Mouse (Mus musculus): ENCODE measurements around the gene Usp49. TPM values are rescaled to one million over a fixed set of nuclear protein-coding genes. Genes with fewer than 3 reads are reported as not detected.
A peak's percentile ranks its signal among the peaks of the same experiment; 100 is the strongest.

Gene Usp49
- polyA plus RNA-seq, 1 experiment = 2.5 TPM

- TF ChIP-seq TCF12 (IDR thresholded peaks at IDR 0.05; ENCODE audit: insufficient read depth, poor library complexity, severe bottlenecking) (no peak), POLR2AphosphoS2 (IDR thresholded peaks at IDR 0.05; ENCODE audit: insufficient read length, low read depth) (no peak), MYOD1 (IDR thresholded peaks at IDR 0.05; ENCODE audit: control insufficient read depth in 1 of 3, insufficient read length in 2 of 3, low read depth in 2 of 3) (no peak), CEBPB (IDR thresholded peaks at IDR 0.05; ENCODE audit: insufficient read depth, poor library complexity, severe bottlenecking) (no peak), REST (IDR thresholded peaks at IDR 0.05; ENCODE audit: insufficient read depth, insufficient read length) (no peak), TCF3 (IDR thresholded peaks at IDR 0.05; ENCODE audit: insufficient read length, low read depth) (no peak), POLR2A (IDR thresholded peaks at IDR 0.05; ENCODE audit: insufficient read length, low read depth) (no peak), SRF (IDR thresholded peaks at IDR 0.05; ENCODE audit: control insufficient read depth, insufficient read length, low read depth) (no peak), MYOG (IDR thresholded peaks at IDR 0.05; ENCODE audit: control insufficient read depth in 1 of 3, insufficient read depth in 1 of 3, insufficient read length in 2 of 3, low read depth in 2 of 3) (no peak), E2F4 (IDR thresholded peaks at IDR 0.05; ENCODE audit: insufficient read depth) (no peak), USF1 (IDR thresholded peaks at IDR 0.05; ENCODE audit: low read depth) (no peak), MAX (IDR thresholded peaks at IDR 0.05; ENCODE audit: low read depth) (no peak)
- Histone ChIP-seq H3ac (ENCODE audit: control insufficient read depth, insufficient read length) (no peak overlapping the region), H3K4me3 (no peak overlapping the region), H3K27me3 (ENCODE audit: control insufficient read depth, insufficient read depth, insufficient read length) (no peaks in the 10 kb centered on the region), H3K36me3 (ENCODE audit: control insufficient read depth, insufficient read depth) (peaks cover 11% of the 10 kb centered on the region), H3K79me2 (ENCODE audit: control insufficient read depth, insufficient read depth) (peaks cover 15% of the 10 kb centered on the region), H3K4me2 (ENCODE audit: low read depth) (no peak overlapping the region)
Measured at GRCm38 (mm10) chr17:47682836-47683235, 52.3 kb downstream of the Usp49 start.

- peak; percentile 24 for TF ChIP-seq USF1 (IDR thresholded peaks at IDR 0.05; ENCODE audit: low read depth)
- TF ChIP-seq E2F4 (IDR thresholded peaks at IDR 0.05; ENCODE audit: insufficient read depth) = no peak
- TF ChIP-seq TCF3 (IDR thresholded peaks at IDR 0.05; ENCODE audit: insufficient read length, low read depth) = no peak
- peak in 1 of 3 experiments; percentile 3 for TF ChIP-seq MYOG (IDR thresholded peaks at IDR 0.05; ENCODE audit: control insufficient read depth in 1 of 3, insufficient read depth in 1 of 3, insufficient read length in 2 of 3, low read depth in 2 of 3)
- TF ChIP-seq MAX (IDR thresholded peaks at IDR 0.05; ENCODE audit: low read depth) = no peak
- no peak for TF ChIP-seq MYOD1 (IDR thresholded peaks at IDR 0.05; ENCODE audit: control insufficient read depth in 1 of 3, insufficient read length in 2 of 3, low read depth in 2 of 3)
- peak; percentile 94 for TF ChIP-seq POLR2AphosphoS2 (IDR thresholded peaks at IDR 0.05; ENCODE audit: insufficient read length, low read depth)
- TF ChIP-seq REST (IDR thresholded peaks at IDR 0.05; ENCODE audit: insufficient read depth, insufficient read length) = no peak
- TF ChIP-seq CEBPB (IDR thresholded peaks at IDR 0.05; ENCODE audit: insufficient read depth, poor library complexity, severe bottlenecking) = peak; percentile 95
- TF ChIP-seq SRF (IDR thresholded peaks at IDR 0.05; ENCODE audit: control insufficient read depth, insufficient read length, low read depth) = peak; percentile 85
- peak; percentile 90 for TF ChIP-seq POLR2A (IDR thresholded peaks at IDR 0.05; ENCODE audit: insufficient read length, low read depth)
- no peak for TF ChIP-seq TCF12 (IDR thresholded peaks at IDR 0.05; ENCODE audit: insufficient read depth, poor library complexity, severe bottlenecking)
- Histone ChIP-seq H3K27me3 (ENCODE audit: control insufficient read depth, insufficient read depth, insufficient read length) (no peaks in the 10 kb centered on the region), H3K4me3 (peak overlapping the region; percentile 97), H3K36me3 (ENCODE audit: control insufficient read depth, insufficient read depth) (no peaks in the 10 kb centered on the region), H3ac (ENCODE audit: control insufficient read depth, insufficient read length) (peak overlapping the region; percentile 41), H3K4me2 (ENCODE audit: low read depth) (peak overlapping the region; percentile 95), H3K79me2 (ENCODE audit: control insufficient read depth, insufficient read depth) (peaks cover 15% of the 10 kb centered on the region)
Measured at GRCm38 (mm10) chr17:47687409-47688343, 57.2 kb downstream of the Usp49 start.

- Histone ChIP-seq H3K4me2 (ENCODE audit: low read depth) (peak within 1 kb of the TSS; percentile 95), H3ac (ENCODE audit: control insufficient read depth, insufficient read length) (peak within 1 kb of the TSS; percentile 41), H3K27me3 (ENCODE audit: control insufficient read depth, insufficient read depth, insufficient read length) (no peaks in the 10 kb centered on the region), H3K4me3 (peak within 1 kb of the TSS; percentile 97), H3K36me3 (ENCODE audit: control insufficient read depth, insufficient read depth) (no peaks in the 10 kb centered on the region), H3K79me2 (ENCODE audit: control insufficient read depth, insufficient read depth) (peaks cover 15% of the 10 kb centered on the region)
- no peak for TF ChIP-seq E2F4 (IDR thresholded peaks at IDR 0.05; ENCODE audit: insufficient read depth)
- TF ChIP-seq POLR2AphosphoS2 (IDR thresholded peaks at IDR 0.05; ENCODE audit: insufficient read length, low read depth) = no peak
- TF ChIP-seq MYOG (IDR thresholded peaks at IDR 0.05; ENCODE audit: control insufficient read depth in 1 of 3, insufficient read depth in 1 of 3, insufficient read length in 2 of 3, low read depth in 2 of 3) = no peak
- no peak for TF ChIP-seq USF1 (IDR thresholded peaks at IDR 0.05; ENCODE audit: low read depth)
- TF ChIP-seq TCF3 (IDR thresholded peaks at IDR 0.05; ENCODE audit: insufficient read length, low read depth) = no peak
- TF ChIP-seq MYOD1 (IDR thresholded peaks at IDR 0.05; ENCODE audit: control insufficient read depth in 1 of 3, insufficient read length in 2 of 3, low read depth in 2 of 3) = no peak
Measured at GRCm38 (mm10) chr17:47688344-47688607, 57.8 kb downstream of the Usp49 start, which contains the start of gene Tomm6. TSS of gene Tomm6 (minus strand) at chr17:47688386.

- H3K4me2 ChIP-seq (ENCODE audit: low read depth) = peak within 1 kb of the TSS; percentile 85
- H3K79me2 ChIP-seq (ENCODE audit: control insufficient read depth, insufficient read depth) = peaks cover 15% of the 10 kb centered on the region
- peak within 1 kb of the TSS; percentile 41 for H3ac ChIP-seq (ENCODE audit: control insufficient read depth, insufficient read length)
- TF ChIP-seq SRF (IDR thresholded peaks at IDR 0.05; ENCODE audit: control insufficient read depth, insufficient read length, low read depth) (peak; percentile 8), MAX (IDR thresholded peaks at IDR 0.05; ENCODE audit: low read depth) (no peak), USF1 (IDR thresholded peaks at IDR 0.05; ENCODE audit: low read depth) (no peak), MYOD1 (IDR thresholded peaks at IDR 0.05; ENCODE audit: control insufficient read depth in 1 of 3, insufficient read length in 2 of 3, low read depth in 2 of 3) (peak in 1 of 3 experiments; percentile 18), MYOG (IDR thresholded peaks at IDR 0.05; ENCODE audit: control insufficient read depth in 1 of 3, insufficient read depth in 1 of 3, insufficient read length in 2 of 3, low read depth in 2 of 3) (peak in 1 of 3 experiments; percentile 17), REST (IDR thresholded peaks at IDR 0.05; ENCODE audit: insufficient read depth, insufficient read length) (no peak), POLR2A (IDR thresholded peaks at IDR 0.05; ENCODE audit: insufficient read length, low read depth) (peak; percentile 52)
- H3K4me3 ChIP-seq = peak within 1 kb of the TSS; percentile 97
- no peaks in the 10 kb centered on the region for H3K36me3 ChIP-seq (ENCODE audit: control insufficient read depth, insufficient read depth)
- no peaks in the 10 kb centered on the region for H3K27me3 ChIP-seq (ENCODE audit: control insufficient read depth, insufficient read depth, insufficient read length)
Measured at GRCm38 (mm10) chr17:47688608-47689575, 58.4 kb downstream of the Usp49 start, which contains the start of gene Frs3. TSS of gene Frs3 (plus strand) at chr17:47689030.

Data from myocyte (in vitro differentiated cells).